Mouse (Mus musculus) natural killer cell, adult 2 months (primary cell): Measurements from ENCODE around the gene Farp2.
"Not testable (repeated sequence)": the region's sequence is repeated elsewhere in the genome, so short reads cannot be mapped to it uniquely, and the experiment has no call there.

ENCODE experiments used
- DNase-seq, 2 experiments: peaks; one replicate each; pipeline ENCODE4 v3.0.0; 2022; ENCODE audit warnings: low spot score in 2 of 2

Farp2 gene

DNA sequence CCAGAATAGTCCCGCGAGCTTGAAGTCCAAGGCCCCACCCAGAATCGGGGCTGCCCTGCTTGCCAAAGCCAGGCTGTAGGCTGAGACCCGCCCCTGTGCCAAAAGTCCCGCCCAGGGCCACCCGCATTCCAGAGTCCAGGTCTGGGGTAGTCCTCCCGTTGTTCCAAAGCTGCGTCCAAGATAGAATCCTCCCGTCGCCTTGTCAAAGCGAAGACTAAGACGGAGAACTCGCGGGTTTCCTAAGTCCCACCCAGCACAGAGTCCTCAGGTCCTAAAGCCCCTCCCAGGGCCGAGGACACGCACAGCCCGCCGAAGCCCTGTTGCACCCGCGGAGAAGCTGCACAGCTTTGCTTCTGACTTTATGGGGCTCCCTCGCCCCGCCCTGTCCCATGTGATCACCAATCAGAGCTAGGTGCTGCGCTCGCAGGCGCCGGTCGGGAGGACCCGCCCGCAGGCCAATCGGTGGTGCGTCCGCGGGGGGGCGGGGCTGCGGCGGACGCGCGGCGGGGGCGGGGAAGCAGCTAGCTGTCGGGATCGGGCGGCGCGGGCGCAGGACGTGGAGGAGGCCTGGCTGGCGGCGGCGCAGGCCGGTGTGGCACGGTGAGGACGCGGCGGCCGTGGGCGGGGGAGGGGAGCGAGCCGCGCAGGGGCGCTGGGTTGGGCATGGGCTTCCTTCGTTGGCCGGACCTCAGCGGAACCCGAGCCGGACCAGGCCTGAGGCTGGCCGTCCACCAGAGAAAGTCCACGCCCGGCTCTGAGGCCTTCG lies at the start of gene Farp2:
TSS of gene Farp2 (plus strand) at position 495 of the 766 bp plus-strand sequence.
- DNase-seq = peak; percentile 86 to 90

DNA sequence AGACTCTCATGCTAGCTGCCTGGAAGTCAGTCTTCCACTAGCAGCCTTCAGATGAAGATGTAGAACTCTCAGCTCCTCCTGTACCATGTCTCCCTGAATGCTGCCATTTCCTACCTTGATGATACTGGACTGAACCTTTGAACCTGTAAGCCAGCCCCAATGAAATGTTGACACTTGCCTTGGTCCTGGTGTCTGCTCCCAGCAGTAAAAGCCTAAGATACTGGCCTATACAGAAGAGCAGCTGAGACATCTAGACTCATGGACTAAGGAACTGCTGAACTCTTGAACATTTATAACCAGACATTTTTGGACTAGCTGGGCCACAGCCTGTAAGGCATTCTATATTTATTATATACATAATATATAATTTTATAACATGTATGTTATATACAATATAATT lies 46.8 kb upstream of the Farp2 start:
- DNase-seq = no peak

DNA sequence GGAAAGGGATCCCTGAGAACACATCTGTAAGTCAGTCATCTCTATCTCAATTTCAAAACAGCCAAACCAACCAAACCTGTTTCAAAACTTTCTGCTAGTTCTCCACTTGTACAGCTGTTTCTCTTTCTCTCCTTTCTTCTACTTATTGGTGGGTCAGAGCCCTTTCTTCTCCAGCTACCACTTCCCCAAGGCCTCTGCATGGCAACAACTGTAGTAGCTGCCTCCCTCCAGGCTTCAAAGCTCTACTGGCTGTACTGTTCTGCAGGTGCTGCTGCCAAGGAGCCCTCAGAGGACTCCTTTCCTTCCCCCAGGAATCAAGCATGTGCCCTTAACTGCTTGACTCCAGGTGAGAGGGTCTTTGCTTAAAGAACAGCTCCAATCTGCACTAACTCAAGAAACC lies 46.1 kb upstream of the Farp2 start:
- no peak for DNase-seq

DNA sequence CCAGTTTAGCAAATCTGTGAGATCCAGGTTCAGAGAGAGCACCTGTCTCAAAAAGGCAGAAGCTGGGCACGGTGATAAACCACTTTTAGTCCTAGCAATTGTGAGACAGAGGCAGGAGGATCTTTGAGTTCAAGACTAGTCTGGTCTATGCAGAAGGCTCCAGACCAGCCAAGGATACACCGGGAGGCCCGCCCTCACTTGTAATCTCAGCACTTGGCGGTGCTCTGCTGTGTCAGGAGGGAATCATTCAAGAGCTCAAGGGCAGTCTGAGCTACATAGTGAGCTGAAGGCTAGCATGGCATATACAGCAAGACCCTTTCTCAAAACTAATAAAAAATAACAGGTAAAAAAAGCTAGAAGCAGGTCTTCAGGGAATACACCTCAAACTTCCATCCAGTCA lies 43.3 kb upstream of the Farp2 start:
- no peak for DNase-seq

DNA sequence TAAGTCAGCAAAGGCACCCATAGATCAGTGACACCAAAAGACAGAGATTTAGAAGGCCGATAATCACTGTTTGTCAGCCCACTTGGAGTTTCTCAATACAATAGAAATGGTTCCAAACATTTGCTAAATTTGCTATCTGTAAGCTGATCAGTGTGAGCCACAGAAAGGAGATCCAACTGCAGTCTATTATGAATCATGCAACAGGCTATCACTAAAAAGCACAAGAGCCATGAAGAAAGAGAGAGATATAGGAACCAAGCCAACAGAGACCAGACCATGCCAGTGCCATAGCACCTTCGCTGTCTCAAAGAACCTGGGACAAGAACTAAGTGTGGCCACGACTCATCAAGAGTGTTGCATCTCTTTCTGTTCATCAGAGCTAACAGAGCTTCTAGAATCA lies 36.2 kb upstream of the Farp2 start:
- DNase-seq = no peak

DNA sequence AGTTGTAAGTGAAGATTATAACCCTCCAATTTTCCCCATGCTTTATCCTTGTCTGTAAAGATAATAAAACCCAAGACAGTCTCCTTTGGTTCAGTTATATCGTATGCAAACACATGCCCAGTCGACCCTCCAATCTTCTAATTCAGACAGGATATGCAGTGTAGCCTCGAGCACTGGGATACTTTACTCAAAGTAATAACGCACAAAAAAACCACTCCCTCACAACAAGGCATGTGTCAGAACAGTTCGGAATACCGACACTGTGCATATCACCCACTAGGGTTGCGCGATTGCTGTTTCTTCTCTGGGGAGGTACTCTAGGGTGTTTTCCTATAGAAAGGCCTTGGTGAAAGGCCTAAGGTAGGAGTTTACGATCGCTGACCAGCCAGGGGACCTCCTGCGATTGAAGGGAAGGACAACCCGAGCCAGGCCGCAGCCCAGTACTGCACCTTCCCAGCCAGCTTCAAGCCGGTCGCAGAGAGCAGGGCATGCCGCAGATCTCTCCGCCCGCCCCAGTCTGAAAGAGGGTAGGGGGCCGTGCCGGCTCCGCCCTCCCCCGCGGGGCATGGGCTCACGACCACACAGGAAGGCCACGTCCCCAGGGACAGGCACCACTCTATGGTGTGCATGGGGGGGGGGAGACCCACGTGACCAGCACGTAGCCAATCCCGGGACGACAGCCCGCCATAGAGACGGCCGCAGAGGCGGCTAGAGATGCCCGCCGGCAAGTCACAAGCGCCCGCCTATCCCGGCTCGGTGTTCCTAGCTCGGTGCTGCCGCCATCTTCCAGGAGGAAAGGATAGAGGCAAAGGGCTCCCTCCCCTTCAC lies 33.9 kb upstream of the Farp2 start:
- DNase-seq = peak; percentile 99

DNA sequence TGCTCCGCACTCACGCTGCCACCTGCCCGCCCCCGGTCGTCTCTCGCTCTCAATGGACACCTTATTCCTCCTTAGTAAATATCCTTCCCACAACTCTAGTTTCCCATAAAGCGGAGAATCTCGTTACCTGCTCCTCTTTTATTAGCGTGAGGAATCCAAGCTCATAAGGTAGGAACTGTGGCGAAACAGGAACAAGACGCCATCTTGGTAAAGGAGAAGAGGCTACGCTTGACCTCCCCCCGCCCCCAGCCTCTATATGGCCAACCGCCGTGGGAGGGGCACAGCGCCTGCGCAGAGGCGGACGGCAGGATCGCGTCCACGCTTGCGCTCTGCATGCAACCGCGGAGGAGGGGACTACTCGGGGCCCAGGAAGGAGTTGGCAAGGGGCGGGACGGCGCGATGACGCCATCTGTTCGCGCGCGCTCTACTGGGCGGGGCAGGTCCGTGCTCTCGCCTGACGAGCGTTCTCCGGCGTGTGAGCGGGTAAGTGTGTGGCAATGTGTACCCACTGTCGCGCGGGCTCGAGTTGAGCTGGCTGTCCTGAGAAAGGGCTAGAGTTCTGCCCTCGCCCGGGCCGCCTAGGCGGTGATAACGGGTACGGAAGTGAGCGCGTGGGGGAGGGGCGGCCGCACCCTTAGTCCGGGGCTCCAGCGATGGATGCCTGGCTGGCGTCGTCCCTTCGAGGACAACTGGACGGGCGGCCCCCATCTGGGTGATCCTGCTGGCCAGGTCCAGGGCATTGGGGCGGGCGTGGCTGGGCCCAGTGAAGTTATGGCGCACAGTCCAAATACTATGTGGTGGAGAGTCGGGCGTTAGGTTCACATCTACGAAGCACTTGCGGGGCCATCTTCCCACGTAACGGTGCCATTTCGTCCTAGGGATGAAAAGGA lies 33.0 kb upstream of the Farp2 start, which contains the start of gene Hdlbp:
TSS of gene Hdlbp (minus strand) at position 230 of the 890 bp plus-strand sequence.
- peak; percentile 99 for DNase-seq

DNA sequence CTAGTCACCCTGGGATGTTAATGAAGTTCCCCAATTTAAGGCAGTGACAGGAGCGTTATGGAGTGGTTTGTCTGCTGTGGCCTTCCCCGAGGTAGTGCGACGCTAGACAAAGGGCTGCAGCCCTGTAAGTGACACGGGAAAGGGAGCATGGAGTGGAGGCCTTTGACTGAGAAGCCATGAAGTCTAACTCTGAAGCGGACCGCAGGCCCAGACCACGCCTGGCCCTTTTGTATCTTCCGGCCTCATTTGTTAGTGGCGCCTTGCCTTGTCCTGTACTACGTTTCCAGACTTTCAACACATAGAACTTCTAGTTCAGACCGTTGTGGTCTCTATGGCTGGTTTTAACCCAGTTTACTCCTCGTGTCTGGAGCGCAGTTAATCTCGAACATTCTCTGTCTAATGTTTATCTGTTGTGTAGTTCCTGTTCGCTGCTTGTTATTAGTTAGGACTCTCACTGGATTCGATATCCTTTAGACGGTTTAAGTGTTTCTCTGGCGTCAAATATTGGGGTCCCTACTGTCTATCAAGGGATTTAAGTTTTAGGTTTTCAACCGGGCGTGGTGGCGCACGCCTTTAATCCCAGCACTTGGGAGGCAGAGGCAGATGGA lies 32.3 kb upstream of the Farp2 start:
- peak; percentile 49 to 60 for DNase-seq

DNA sequence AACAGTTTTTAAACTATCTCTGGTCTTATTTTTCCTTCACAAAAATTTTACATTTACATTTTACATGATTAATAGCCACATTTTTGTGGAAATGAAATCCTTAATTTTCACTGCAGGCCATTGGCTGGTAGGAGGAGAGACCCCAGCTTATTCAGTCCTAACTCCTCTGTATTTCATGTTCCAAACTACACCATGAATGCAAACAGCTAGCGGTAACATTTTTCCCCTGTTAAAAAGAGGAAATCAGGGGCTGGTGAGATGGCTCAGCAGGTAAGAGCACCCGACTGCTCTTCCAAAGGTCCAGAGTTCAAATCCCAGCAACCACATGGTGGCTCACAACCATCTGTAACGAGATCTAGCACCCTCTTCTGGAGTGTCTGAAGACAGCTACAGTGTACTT lies 25.6 kb upstream of the Farp2 start:
- not testable (repeated sequence) for DNase-seq

DNA sequence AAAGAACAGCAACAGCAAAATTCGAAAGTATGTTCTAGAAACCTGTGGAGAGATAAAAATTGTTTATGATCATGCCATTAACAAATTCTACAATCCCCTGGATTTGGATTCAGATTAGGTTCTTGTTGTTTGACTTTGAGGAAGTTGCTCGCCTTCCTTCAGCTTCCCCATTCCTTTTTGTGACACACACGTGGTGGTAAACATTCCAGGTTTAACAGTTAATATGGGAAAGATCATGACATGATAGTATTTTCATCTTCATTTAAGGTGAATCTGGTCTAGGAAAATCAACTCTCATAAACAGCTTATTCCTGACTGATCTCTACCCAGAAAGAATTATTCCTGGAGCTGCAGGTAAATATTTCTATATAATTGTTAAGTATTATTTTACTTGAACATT lies 16.6 kb upstream of the Farp2 start:
- DNase-seq = no peak

DNA sequence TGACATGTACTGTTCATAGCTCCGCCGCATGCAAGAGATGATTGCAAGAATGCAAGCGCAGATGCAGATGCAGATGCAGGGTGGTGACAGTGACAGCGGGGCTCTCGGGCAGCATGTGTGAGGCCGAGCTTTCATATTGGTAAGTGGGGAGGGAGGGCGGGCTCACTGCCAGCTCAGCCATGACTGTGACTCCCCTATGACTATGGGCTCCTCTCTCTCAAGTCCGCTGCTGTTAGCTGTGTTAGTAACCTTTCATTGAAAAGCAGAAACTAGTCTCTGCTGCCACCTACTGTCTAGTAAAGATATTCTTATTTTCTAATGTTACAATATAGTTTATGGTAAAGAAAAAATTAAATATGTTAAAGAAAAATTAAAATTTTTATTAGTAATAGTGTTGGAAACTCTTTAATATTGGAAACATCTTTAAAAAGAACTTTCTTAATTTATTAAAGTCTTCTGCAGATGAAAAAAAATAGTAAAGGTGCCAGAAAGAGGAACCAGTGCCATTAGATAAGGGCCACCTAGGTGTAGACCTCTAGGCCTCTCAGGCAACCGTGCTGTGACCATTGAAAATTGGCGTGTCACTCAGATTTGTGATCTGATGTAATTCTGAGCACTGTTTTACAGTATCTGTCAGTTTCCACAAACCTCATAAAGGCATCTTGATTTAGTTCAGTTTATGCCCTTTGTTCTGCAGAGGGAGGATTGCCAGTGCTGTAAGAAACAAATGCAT lies 4.8 kb upstream of the Farp2 start:
- DNase-seq = peak in 1 of 2 experiments; percentile 19

DNA sequence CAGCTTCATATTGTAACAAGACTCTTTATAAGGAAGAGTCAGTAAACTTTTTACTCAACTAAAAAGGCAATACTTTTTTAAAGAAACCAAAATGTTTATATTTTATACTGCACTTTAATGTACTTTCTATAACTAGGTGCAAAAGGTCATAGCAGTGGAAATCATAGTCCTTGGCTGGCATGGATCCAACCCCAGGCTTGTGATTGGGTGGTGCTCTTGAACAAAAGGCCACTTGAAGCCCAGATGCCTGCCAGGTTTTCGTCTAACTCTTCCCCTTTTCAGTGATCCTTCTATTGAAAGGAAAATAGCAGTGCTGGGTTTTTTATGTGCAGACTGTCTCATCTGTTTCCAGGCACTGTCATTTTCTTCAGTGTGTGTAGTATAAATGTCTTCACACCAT lies 3.3 kb upstream of the Farp2 start:
- DNase-seq = not testable (repeated sequence)

DNA sequence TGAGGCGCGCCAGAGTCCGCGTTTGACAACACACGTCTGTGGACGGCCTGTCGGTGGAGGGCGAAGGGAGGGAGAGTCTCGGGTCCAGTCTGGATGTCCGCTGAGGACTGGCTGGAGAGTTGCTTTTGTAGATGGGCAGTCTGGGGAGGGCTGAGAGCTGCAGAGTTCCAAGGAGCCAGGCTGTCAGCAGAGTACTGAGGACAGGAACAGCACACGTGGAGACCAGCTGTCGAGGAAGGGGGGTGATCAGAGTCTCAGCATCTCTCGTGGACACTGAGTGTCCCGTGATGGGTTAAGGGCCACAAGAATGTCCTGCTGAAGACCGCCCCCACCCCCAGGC lies 442 bp downstream of the Farp2 start:
- DNase-seq = no peak

DNA sequence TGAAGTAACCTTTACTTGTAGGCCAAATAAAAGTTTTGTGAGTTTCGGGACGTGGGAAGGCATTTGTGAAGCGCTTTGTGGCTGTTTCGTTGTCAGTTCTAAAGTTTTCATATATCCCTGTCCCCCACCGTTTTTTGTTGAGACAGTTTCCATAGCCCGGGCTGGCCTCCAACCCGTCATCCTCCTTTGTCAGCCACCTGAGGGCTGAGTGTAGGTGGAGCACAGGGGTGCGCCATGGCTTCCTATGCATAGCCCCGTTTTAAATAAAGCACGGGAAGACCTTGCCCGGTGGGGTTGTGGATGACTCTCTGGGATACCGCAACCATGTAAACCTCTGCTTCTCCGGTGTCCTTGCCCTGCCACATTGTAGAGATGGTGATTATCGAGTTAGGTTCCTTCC lies 1.3 kb downstream of the Farp2 start:
- no peak for DNase-seq

DNA sequence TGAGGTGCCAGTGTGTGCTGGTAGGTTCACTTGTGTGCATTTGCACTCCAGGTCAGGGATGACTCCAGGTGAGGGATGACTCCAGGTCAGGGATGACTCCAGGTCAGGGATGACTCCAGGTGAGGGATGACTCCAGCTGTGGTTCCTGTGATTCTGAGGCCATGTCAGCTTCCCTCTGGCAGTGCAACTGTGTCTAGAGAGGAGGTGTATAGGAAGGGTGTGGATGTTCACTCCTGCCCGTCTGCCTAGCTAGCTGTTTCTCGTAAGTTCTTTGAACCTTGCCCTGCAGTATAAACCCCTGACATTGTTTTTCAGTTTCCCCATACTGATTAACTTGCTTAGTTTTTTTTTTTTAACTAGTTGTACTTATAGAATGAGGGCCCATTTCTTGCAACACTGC lies 9.6 kb downstream of the Farp2 start:
- no peak for DNase-seq

DNA sequence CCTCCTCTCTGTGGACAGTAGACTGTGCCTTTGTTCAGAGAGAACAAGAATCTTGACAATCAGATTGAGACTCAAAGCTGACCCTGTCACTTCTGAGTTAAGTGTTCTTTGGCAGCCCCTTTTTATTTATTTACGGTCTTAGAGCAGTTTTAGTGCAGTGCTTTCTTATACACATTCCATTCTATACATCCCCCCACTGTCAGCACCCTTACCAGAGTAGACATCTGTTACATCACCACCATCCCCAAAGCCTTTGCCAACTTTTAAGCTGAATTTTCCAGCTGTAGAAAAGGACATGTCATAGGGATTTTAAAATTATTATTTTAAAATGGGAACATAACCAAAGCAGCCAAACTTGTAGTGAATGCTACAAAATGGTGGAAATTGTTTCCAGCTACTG lies 10.4 kb downstream of the Farp2 start:
- DNase-seq = no peak

DNA sequence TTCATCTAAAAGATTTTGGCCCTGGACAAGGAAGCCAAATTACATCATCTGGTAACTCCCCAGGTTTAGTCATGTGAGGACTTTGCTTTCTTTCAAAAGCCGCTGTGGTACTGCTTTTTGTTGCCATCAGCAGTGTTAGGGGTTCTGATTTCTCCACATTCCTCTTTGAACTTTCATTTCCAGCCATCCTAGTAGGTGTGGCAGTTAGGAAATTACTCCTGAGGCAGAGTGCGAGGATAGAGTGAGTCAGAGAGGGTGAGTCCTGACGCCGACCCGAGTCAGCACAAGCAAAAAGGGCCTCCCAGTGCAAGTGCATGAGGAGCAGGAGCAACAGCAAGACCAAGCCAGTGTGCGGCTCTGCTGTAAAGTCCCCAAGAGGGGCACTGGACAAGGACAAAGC lies 17.9 kb downstream of the Farp2 start:
- DNase-seq = no peak

DNA sequence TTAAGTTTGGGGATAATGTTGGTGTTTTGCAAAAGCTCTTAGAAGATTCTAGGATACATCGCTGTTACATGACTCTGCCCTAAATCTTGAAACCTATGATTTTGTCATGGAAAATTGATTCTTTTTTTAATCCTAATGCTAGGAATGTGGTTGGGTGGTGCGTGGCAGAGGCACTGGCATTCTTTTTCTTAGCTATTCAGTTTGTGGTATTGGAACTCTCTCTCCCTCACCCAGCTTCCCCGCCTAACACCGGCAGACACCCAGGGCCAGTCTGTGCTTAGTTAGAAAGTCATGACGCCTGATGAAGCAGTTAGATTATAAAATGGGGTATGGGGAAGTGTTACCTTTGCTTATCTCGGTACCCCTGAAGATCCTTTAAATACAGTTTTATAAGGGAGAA lies 25.3 kb downstream of the Farp2 start:
- DNase-seq = no peak

DNA sequence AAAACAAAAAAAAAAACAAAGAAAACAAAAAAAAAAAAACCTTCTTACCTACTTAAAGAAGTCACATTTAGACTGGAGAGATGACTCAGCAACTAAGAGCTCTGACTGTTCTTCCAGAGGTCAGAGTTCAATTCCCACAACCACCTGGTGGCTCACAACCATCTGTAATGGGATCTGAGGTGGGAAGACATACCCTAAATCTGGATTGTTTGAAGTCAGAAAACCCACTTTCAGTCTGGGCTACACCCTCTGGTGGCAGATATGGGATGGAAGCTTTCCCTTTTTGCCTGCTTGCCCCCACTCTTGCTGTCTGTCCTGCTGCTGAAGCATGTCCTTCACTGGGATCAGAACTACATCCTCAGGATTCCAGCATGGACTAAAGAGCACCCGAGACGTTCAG lies 31.3 kb downstream of the Farp2 start:
- no peak for DNase-seq

DNA sequence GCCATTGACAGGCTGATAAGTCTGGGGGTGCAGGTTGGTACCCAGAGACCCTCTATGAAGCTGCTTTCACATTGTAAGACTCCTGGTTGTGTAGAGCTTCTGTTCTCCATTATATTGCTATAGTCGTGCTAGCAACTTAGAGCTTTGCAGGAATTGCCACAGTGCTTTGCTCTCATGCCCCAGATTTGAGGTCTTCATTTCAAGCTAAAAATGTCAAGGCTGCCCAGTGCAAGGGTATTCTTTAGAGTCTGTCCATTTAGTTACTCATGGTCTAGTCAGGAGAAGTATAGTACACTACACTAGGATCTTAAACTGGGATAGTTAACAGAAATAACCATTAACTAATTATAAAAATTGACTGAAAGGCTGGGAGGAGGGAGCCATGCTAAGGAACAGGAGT lies 35.4 kb downstream of the Farp2 start:
- no peak for DNase-seq

DNA sequence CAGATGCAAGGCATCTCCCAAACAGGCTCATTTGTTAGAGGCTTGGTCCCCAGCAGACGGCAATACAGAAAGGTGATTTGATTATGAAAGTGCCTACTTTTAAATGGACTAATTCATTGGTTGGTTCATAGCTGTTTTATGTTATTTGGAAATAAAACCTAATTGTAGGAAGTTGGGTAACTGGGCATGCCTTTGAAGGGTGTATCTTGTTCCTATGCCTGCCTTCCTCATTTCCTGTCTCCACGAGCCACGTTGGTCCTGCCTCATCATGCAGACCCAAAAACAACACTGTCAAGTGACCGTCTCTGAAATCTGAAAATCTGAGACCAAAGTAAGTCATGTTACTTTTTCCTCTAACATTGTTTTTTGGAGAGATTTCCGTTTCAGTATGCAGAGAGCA lies 39.5 kb downstream of the Farp2 start:
- DNase-seq = no peak
